Comparison of ENCODE assay signal across 21 mouse cellular contexts in the genomic region with DNA sequence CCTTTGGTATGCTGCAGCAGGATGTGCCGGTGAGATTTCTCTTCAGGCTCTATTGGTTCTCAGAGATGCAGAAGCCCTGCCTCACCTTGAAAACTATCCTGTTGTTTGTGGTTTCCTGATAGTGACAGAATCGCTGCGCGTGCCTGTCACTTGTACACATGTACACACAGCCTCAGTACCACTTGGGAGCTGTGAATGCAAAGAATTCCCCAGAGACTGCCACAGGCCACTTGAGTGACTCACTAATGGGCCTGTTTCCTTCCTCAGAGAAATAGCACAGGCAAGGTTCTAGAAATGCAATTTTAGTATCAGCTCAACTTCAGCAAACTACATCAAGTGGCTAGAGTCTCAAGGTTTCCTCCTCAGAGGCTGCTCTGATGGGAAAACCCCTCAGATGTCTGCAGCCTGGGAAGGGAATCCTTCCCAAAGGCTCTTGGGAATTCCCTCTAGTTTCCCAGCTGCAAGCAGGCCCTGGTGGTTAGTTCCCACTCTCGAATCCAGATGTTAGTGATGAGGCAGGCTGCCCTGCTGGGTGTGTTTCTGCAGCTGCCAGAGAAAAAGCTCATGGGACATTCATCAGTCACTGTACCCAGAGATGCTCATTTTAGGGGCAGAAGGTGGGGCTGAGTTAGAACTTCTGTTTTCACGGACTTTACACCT.
DNase-seq lines count a peak whose midpoint lies in the region; ATAC-seq and TF ChIP-seq lines count a peak whose summit lies in the region.
"Had no signal": no experiment of that assay in that cellular context is flagged by ENCODE, and none has a peak within 500 bp of the region (broad histone marks: within the 10 kb centered on the region; RNA-seq: fewer than 3 reads in every experiment).

No protein-coding gene starts in this region.

- no peak overlapping the region for H3K4me3 ChIP-seq in lung, embryonic 14.5 days (ENCODE audit: low read depth, low read length)
- no peak overlapping the region for H3K4me3 ChIP-seq in embryonic facial prominence, embryonic 12.5 days
- H3K4me3 ChIP-seq: erythroblast, embryonic 14.5 days; gastrocnemius, adult 2 months; lung, embryonic 15.5 days; neural tube, embryonic 13.5 days had no signal

- no peaks in the 10 kb centered on the region for H3K36me3 ChIP-seq in lung, embryonic 14.5 days (ENCODE audit: insufficient read depth)
- H3K36me3 ChIP-seq in embryonic facial prominence, embryonic 12.5 days = no peaks in the 10 kb centered on the region
- H3K36me3 ChIP-seq in splenic B cell, adult 2 months (ENCODE audit: control insufficient read depth, insufficient read depth, low read length, poor library complexity, severe bottlenecking) = no peaks in the 10 kb centered on the region
- H3K36me3 ChIP-seq: lung, embryonic 15.5 days; neural tube, embryonic 13.5 days had no signal

- no peaks in the 10 kb centered on the region for H3K27me3 ChIP-seq in lung, embryonic 14.5 days (ENCODE audit: insufficient read depth, low read length)
- no peaks in the 10 kb centered on the region for H3K27me3 ChIP-seq in embryonic facial prominence, embryonic 12.5 days
- H3K27me3 ChIP-seq in splenic B cell, adult 2 months (ENCODE audit: control insufficient read depth, insufficient read depth, low read length, poor library complexity, severe bottlenecking) = no peaks in the 10 kb centered on the region
- H3K27me3 ChIP-seq: lung, embryonic 15.5 days; neural tube, embryonic 13.5 days had no signal

- no peak overlapping the region for H3K27ac ChIP-seq in lung, embryonic 14.5 days (ENCODE audit: low read depth)
- H3K27ac ChIP-seq in embryonic facial prominence, embryonic 12.5 days = 0 out of 2 replicates have a peak overlapping the region, but pooled peaks have one; percentile 36
- H3K27ac ChIP-seq: gastrocnemius, adult 2 months; lung, embryonic 15.5 days; neural tube, embryonic 13.5 days; stomach, postnatal 0 days had no signal

- 61% methylated on average over 6 of the region's 6 CpGs for WGBS in lung, embryonic 14.5 days
- 68% methylated on average over 6 of the region's 6 CpGs for WGBS in embryonic facial prominence, embryonic 12.5 days

- intact Hi-C loops in heart, postnatal 25 days (cut with DNase I) = no loop called here

- H3K4me2 ChIP-seq in lung, embryonic 14.5 days = no peak overlapping the region
- no peak overlapping the region for H3K4me2 ChIP-seq in embryonic facial prominence, embryonic 12.5 days (replicated peaks)
- H3K4me2 ChIP-seq: lung, embryonic 15.5 days; neural tube, embryonic 13.5 days had no signal

- ATAC-seq in lung, embryonic 14.5 days (ENCODE audit: insufficient read depth) = 0 out of 2 replicates have a peak, but pooled peaks have one; percentile 14
- ATAC-seq in embryonic facial prominence, embryonic 12.5 days (ENCODE audit: insufficient number of reproducible peaks, insufficient read depth, low FRiP score, low TSS enrichment) = no peak
- ATAC-seq: forebrain, postnatal 0 days; inflammation-experienced regulatory T-cells, adult 6 months had no signal

- DNase-seq in heart, adult 18-20 months = peak; percentile 6 to 20
- DNase-seq in heart, postnatal 25 days (ENCODE audit: low spot score) = no peak
- peak; percentile 33 for DNase-seq in lung, embryonic 14.5 days
- no peak for DNase-seq in lung, postnatal 14 days
- DNase-seq in splenic B cell, adult 2 months (ENCODE audit: low read depth, low spot score) = peak; percentile 52
- DNase-seq in spleen, postnatal 14 days (ENCODE audit: low spot score in 2 of 2) = no peak
- DNase-seq in gastrocnemius, postnatal 4 days (ENCODE audit: low spot score in 2 of 2) = no peak
- DNase-seq: adrenal gland, adult 8-10 months; cerebellum, adult 8-10 months; forebrain, postnatal 0 days; gastrocnemius, adult 2 months; kidney, postnatal 25 days; layer of hippocampus, adult 9-11 months; right cerebral cortex, postnatal 4 days; thymus, postnatal 14 days had no signal

- H3K9ac ChIP-seq in lung, embryonic 14.5 days = no peak overlapping the region
- H3K9ac ChIP-seq in embryonic facial prominence, embryonic 12.5 days = no peak overlapping the region
- H3K9ac ChIP-seq: forebrain, postnatal 0 days; lung, embryonic 15.5 days; neural tube, embryonic 13.5 days had no signal

- H3K9me3 ChIP-seq in lung, embryonic 14.5 days (ENCODE audit: low read depth, low read length) = no peaks in the 10 kb centered on the region
- H3K9me3 ChIP-seq in embryonic facial prominence, embryonic 12.5 days = no peaks in the 10 kb centered on the region
- H3K9me3 ChIP-seq: lung, embryonic 15.5 days; neural tube, embryonic 13.5 days had no signal

- no peak for TF ChIP-seq CTCF in lung, embryonic 14.5 days (IDR thresholded peaks at IDR 0.05; ENCODE audit: low read depth)

- no peaks in the 10 kb centered on the region for H3K4me1 ChIP-seq in lung, embryonic 14.5 days (ENCODE audit: insufficient read depth)
- H3K4me1 ChIP-seq in embryonic facial prominence, embryonic 12.5 days = peaks cover 46% of the 10 kb centered on the region

Comparison
In these comparisons a context has a peak if more than half of its experiments do, and no peak if none do; other contexts are left out.
1. DNase-seq: peak in heart, adult 18-20 months (2 of 2), lung, embryonic 14.5 days (single experiment) and splenic B cell, adult 2 months (single experiment); none in heart, postnatal 25 days (single experiment), lung, postnatal 14 days (single experiment), spleen, postnatal 14 days (0 of 2) and gastrocnemius, postnatal 4 days (0 of 2).